Mouse (Mus musculus) limb, embryonic 15.5 days (tissue): ENCODE results near the gene Gnl3. TPM values are rescaled to one million over a fixed set of nuclear protein-coding genes. Genes with fewer than 3 reads are reported as not detected.

ENCODE experiments used
- ATAC-seq: fragments of 200-750 bp; cut with Nextera tagmentation; 2 replicates; pipeline ENCODE4 v1.8.0; 2017; ENCODE audit warnings: low read depth, moderate TSS enrichment; ENCODE audit not compliant: insufficient number of reproducible peaks, low FRiP score, low TSS enrichment
- H3K27ac ChIP-seq: fragments of 300-500 bp; sonication (generic); 2 replicates; pipeline ENCODE4 v1.5.1; 2015; ENCODE audit warnings: moderate library complexity, mild to moderate bottlenecking, inconsistent platforms
- H3K27me3 ChIP-seq: fragments of 300-500 bp; sonication (generic); 2 replicates; pipeline ENCODE4 v1.6.1; 2015; ENCODE audit warnings: inconsistent platforms
- H3K36me3 ChIP-seq: fragments of 300-500 bp; sonication (generic); 2 replicates; pipeline ENCODE4 v1.6.1; 2015; ENCODE audit warnings: inconsistent platforms
- H3K4me1 ChIP-seq: fragments of 300-500 bp; sonication (generic); 2 replicates; pipeline ENCODE4 v1.6.1; 2015; ENCODE audit warnings: inconsistent platforms
- H3K4me2 ChIP-seq: fragments of 300-500 bp; sonication (generic); 2 replicates; pipeline ENCODE4 v1.6.1; 2015; ENCODE audit warnings: mild to moderate bottlenecking, inconsistent platforms
- H3K4me3 ChIP-seq: fragments of 300-500 bp; sonication (generic); 2 replicates; pipeline ENCODE4 v1.5.1; 2015; ENCODE audit warnings: mild to moderate bottlenecking, inconsistent platforms
- H3K9ac ChIP-seq: fragments of 300-500 bp; sonication (generic); 2 replicates; pipeline ENCODE4 v1.6.1; 2015; ENCODE audit warnings: inconsistent platforms
- H3K9me3 ChIP-seq: fragments of 300-500 bp; sonication (generic); 2 replicates; pipeline ENCODE4 v1.6.1; 2016; ENCODE audit warnings: inconsistent platforms
- WGBS: fragments of 180-500 bp; shearing (Covaris S2); methylation state at CpG from one replicate; pipeline ENCODE4 v1.1.7; 2015; 5-methylcytosine and 5-hydroxymethylcytosine counted together
- polyA plus RNA-seq: library from polyadenylated mRNA; unstranded; fragments of >200 nt; fragmentation: Nextera tagmentation; extraction: Ambion mirVana; gene quantifications from 2 replicates; pipeline ENCODE4 v1.2.1, GENCODE M21; 2015

Gnl3 gene
- polyA plus RNA-seq, 1 experiment from 2014 or later = 113 TPM

DNA sequence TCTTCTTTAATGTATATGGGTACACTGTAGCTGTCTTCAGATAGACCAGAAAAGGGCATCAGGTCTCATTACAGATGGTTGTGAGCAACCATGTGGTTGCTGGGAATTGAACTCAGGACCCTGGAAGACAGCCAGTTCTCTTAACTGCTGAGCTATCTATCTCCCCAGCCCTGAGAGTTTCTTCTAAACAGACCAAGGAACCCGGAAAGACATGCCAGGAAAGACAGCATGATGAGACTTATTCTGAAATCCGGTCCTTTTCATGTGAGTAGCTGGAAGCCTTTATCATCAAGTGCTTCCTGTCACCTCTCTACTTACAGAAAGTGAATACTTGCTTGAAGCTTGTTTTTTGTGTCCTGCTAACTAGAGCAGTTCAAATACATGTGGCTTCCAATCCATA is 14.4 kb downstream of the Gnl3 start:
- 75% methylated on average over 2 of the region's 2 CpGs for WGBS
- Histone ChIP-seq H3K4me1 (peaks cover 14% of the 10 kb centered on the region), H3K27ac (no peak overlapping the region), H3K4me2 (no peak overlapping the region), H3K9me3 (no peaks in the 10 kb centered on the region), H3K36me3 (peaks cover 28% of the 10 kb centered on the region), H3K9ac (no peak overlapping the region), H3K27me3 (no peaks in the 10 kb centered on the region), H3K4me3 (no peak overlapping the region)
- ATAC-seq = no peak

DNA sequence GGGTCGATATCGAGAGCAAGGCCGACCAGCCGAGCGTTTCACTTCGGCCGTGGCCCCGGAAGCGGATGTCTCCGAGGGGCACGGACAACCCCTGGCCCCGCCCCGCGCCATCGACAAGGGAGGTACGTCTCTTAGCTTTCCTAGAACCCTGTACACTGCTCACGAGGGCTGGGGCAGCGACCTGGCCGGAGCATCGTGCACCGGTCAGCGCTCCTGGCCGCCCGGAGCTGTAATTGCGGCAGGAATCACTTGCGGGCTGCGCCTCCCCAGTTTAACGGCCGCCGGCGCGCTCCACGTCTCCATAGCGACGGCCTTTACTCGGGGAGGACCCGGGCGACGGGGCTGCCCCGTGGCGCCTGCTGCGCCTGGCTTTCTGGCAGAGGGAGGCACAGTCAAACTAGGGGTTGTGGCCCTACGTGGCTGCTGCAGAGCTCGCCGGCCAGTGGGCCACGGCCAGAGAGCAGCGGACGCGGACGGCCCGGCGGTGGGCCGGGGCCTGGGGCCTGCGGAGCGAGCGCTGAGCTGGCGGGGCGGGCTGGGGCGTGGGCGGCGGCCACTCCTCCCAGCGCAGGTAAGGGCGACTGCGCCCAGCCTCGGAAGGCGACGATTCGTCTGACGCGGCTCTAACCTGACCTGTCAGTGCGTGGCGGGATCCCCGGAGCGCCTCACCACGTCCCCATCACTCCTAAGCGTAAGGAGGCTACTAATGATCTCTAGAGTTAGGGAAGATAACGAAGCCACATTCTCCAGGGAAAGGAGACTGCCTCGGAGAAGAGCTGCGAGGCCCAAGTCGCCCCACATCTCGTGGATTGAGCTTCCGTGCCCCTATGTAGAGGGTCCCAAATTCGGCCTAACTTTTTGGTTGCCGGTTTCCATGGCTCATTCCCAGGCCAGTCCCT is 17.4 kb downstream of the Gnl3 start, which contains the start of the genes Glt8d1 and Spcs1:
Gene Glt8d1 (plus strand): TSS at position 94 of the 899 bp plus-strand sequence.
Gene Spcs1 (minus strand): TSS at position 366 of the 899 bp plus-strand sequence.
- Histone ChIP-seq H3K27me3 (no peaks in the 10 kb centered on the region), H3K9me3 (no peaks in the 10 kb centered on the region), H3K9ac (peak within 1 kb of the TSS; percentile 89), H3K36me3 (peaks cover 15% of the 10 kb centered on the region), H3K4me3 (peak within 1 kb of the TSS; percentile 99), H3K4me1 (peaks cover 14% of the 10 kb centered on the region), H3K4me2 (peak within 1 kb of the TSS; percentile 67), H3K27ac (peak within 1 kb of the TSS; percentile 93)
- ATAC-seq = peak; percentile 87
- WGBS = under 1% methylated on average over 82 of the region's 84 CpGs

DNA sequence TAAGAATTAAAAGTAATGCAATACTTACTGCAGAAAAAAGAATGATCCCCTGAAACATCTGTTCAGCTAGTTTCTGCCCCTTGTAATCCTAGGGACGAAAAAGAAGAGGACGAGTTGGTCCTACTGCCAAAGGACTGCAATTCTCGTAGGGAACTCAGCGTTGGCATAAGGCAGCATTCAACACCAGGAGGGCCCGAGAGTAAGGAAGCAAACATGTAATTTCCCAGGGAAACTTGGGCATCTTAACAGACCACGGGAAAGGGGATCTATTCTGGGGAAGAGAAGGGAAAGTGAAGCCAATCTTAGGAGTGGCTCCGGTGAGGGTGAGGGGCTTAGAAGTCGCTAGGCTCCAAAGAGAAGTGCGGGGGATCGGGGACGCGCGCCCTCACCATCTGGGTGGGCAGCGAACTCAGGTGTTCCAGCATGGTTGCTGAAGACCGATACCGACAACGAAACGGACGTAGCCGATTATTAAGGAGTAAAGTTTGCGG is 18.1 kb downstream of the Gnl3 start:
- under 1% methylated on average over 21 of the region's 21 CpGs for WGBS
- H3K4me3 ChIP-seq = peak overlapping the region; percentile 99
- H3K36me3 ChIP-seq = peaks cover 13% of the 10 kb centered on the region; the same call in 1 of the 2 replicates
- ATAC-seq = no peak; the same call in 1 of the 2 replicates
- H3K4me2 ChIP-seq = peak overlapping the region; percentile 53
- H3K4me1 ChIP-seq = peaks cover 14% of the 10 kb centered on the region
- no peaks in the 10 kb centered on the region for H3K9me3 ChIP-seq
- H3K27me3 ChIP-seq = no peaks in the 10 kb centered on the region
- H3K9ac ChIP-seq = peak overlapping the region; percentile 89
- H3K27ac ChIP-seq = peak overlapping the region; percentile 93

DNA sequence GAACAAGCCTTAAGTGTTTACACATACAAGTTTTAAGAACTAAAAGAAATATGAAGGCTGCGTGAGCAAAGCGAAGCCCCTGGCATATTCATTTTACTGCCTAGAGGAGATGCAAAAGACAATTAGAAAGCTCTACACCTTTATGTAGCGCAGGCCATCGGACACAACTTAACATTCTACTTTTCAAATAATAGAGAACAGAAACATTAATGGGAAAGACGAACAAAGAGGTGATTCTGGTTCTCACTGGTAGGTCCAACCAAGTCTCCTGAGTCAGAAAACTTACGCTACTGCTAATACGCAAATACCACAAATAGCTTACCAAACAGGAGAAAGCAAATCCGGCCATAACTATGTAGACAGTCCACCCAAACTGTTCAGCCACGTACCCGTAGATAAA is 18.6 kb downstream of the Gnl3 start:
- Histone ChIP-seq H3K9ac (peak overlapping the region; percentile 89), H3K36me3 (peaks cover 13% of the 10 kb centered on the region; the same call in 1 of the 2 replicates), H3K9me3 (no peaks in the 10 kb centered on the region), H3K27ac (no peak overlapping the region), H3K4me1 (peaks cover 14% of the 10 kb centered on the region), H3K4me3 (peak overlapping the region; percentile 99), H3K27me3 (no peaks in the 10 kb centered on the region), H3K4me2 (peak overlapping the region; percentile 53)
- ATAC-seq = no peak
- 57% methylated on average over 10 of the region's 10 CpGs for WGBS

DNA sequence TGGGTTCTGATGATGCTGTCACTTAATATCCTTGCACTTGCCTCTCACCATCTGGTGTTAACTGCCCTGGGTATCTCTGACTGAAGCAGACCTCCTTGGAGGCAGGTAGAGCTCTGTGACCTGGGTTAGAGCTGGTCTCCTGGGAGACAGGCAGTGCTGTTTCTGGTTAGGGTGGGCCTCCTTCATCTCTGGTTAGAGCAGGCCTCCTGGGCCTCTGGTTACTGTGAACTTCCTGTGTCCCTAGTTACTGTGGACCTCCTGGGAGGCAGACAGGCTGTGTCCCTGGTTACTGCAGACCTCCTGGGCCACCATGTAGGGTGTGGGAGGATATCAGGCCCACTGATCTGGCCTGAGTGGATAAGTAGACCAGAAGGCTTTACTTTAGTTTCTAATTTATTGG is 22.5 kb downstream of the Gnl3 start:
- H3K27me3 ChIP-seq = no peaks in the 10 kb centered on the region
- no peaks in the 10 kb centered on the region for H3K9me3 ChIP-seq
- H3K4me3 ChIP-seq = no peak overlapping the region
- ATAC-seq = no peak
- H3K4me1 ChIP-seq = peaks cover 7% of the 10 kb centered on the region
- H3K9ac ChIP-seq = no peak overlapping the region
- no peak overlapping the region for H3K4me2 ChIP-seq
- peaks cover 13% of the 10 kb centered on the region; the same call in 1 of the 2 replicates for H3K36me3 ChIP-seq
- no peak overlapping the region for H3K27ac ChIP-seq

DNA sequence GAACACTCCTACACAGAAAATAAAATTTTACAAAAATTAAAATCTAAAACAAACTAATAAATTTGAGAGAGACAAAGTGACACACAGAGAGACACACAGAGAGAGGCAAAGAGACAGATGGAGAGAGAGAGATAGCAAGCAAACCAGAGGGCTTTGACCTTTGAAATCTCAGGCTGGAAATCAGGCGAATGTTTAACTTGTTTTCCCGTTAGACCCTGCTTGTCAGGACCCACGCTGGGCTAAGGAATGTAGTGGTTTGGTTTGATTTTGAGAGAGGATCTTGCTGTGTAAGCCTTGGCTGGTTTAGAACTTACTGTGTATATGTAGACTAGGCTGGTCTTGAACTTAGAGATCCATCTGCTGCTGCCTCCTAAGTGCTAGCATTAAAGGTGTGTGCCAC is 42.7 kb downstream of the Gnl3 start:
- Histone ChIP-seq H3K27ac (no peak overlapping the region), H3K27me3 (no peaks in the 10 kb centered on the region), H3K4me3 (no peak overlapping the region), H3K4me1 (no peaks in the 10 kb centered on the region), H3K9me3 (no peaks in the 10 kb centered on the region), H3K4me2 (no peak overlapping the region), H3K36me3 (peaks cover 23% of the 10 kb centered on the region), H3K9ac (no peak overlapping the region)
- WGBS = 87% methylated on average over 3 of the region's 3 CpGs
- ATAC-seq = no peak

DNA sequence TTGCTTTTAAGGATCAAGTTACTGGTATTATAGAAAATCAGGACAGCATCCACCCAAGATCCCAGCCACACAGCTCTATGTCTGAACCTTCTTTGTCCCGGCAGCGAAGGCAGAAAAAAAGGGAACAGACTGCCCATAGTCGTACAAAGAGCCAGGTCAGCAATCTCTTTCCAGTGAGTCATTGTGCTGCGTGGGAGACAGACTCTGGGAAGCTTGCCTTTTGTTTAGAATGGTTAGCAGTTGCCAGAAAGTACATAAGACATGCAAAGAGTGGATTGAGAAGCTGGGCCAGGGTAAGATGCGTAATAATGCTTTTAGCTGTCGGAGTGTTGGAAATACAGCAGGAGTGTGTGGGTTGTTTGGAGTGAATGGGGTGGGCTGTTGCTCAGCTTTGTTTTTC is 44.7 kb downstream of the Gnl3 start:
- no peak overlapping the region for H3K4me2 ChIP-seq
- no peak overlapping the region for H3K4me3 ChIP-seq
- WGBS = 82% methylated on average over 6 of the region's 6 CpGs
- H3K9ac ChIP-seq = no peak overlapping the region
- H3K27ac ChIP-seq = no peak overlapping the region
- H3K9me3 ChIP-seq = no peaks in the 10 kb centered on the region
- no peaks in the 10 kb centered on the region for H3K4me1 ChIP-seq
- peaks cover 28% of the 10 kb centered on the region for H3K36me3 ChIP-seq
- no peaks in the 10 kb centered on the region for H3K27me3 ChIP-seq
- no peak for ATAC-seq

Other genes starting within 250 kb of the Gnl3 start
- gene Tmem110, start 193.6 kb downstream of the Gnl3 start, polyA plus RNA-seq = 22.0 and 27.9 TPM in 2 replicates
- 20.0 and 42.6 TPM in 2 replicates for gene Mustn1, start 140.0 kb downstream of the Gnl3 start, polyA plus RNA-seq
- gene Itih4, start 132.7 kb downstream of the Gnl3 start, polyA plus RNA-seq = 0.09 and 0.28 TPM in 2 replicates
- gene Itih3, start 95.4 kb downstream of the Gnl3 start, polyA plus RNA-seq = 0.42 and 1.4 TPM in 2 replicates
- gene Itih1, start 75.9 kb downstream of the Gnl3 start, polyA plus RNA-seq = 0.20 TPM in 1 of 2 replicates, not detected in the other
- 10.1 and 11.2 TPM in 2 replicates for gene Nek4, start 67.8 kb downstream of the Gnl3 start, polyA plus RNA-seq
- 62.8 and 67.4 TPM in 2 replicates for gene Glt8d1, start 17.8 kb downstream of the Gnl3 start, polyA plus RNA-seq
- 417 and 446 TPM in 2 replicates for gene Spcs1, start 17.5 kb downstream of the Gnl3 start, polyA plus RNA-seq
- 106 and 117 TPM in 2 replicates for gene Pbrm1, start within 50 bp of the Gnl3 start, polyA plus RNA-seq
- gene Smim4, start 109.8 kb upstream of the Gnl3 start, polyA plus RNA-seq = 58.9 and 64.1 TPM in 2 replicates
- gene Nt5dc2, start 111.9 kb upstream of the Gnl3 start, polyA plus RNA-seq = 336 and 349 TPM in 2 replicates
- gene Stab1, start 149.5 kb upstream of the Gnl3 start, polyA plus RNA-seq = 42.5 and 44.4 TPM in 2 replicates
- 276 and 549 TPM in 2 replicates for gene Tnnc1, start 189.2 kb upstream of the Gnl3 start, polyA plus RNA-seq
- 336 and 363 TPM in 2 replicates for gene Nisch, start 197.8 kb upstream of the Gnl3 start, polyA plus RNA-seq
- 1.2 and 1.5 TPM in 2 replicates for gene Sema3g, start 198.7 kb upstream of the Gnl3 start, polyA plus RNA-seq
- gene Phf7, start 232.2 kb upstream of the Gnl3 start, polyA plus RNA-seq = 9.5 and 12.5 TPM in 2 replicates
- 74.5 and 75.4 TPM in 2 replicates for gene Bap1, start 232.3 kb upstream of the Gnl3 start, polyA plus RNA-seq